Mouse (Mus musculus) heart, embryonic 14.5 days (tissue): Measurements from ENCODE around the gene Mycbp. TPM values are rescaled to one million over a fixed set of nuclear protein-coding genes. Genes with fewer than 3 reads are reported as not detected.

Experiments
- ATAC-seq: fragments of 200-750 bp; cut with Nextera tagmentation; 2 replicates; pipeline ENCODE4 v1.8.0; 2017; ENCODE audit warnings: low read depth, moderate TSS enrichment; ENCODE audit not compliant: insufficient number of reproducible peaks, insufficient read depth, low FRiP score
- H3K27ac ChIP-seq, 2 experiments: fragments of 200-500 bp in 1 of 2; fragments of 300-500 bp in 1 of 2; sonication (generic) in 1 of 2; replicated peaks in 1 of 2; 2 replicates each; pipeline ENCODE4 v1.5.1; 2012 to 2014; ENCODE audit warnings: low read depth in 2 of 2, low read length in 2 of 2, control low read depth in 1 of 2, mild to moderate bottlenecking in 1 of 2, mixed read lengths in 1 of 2; ENCODE audit not compliant: control insufficient read depth in 1 of 2, insufficient read depth in 1 of 2
- H3K27me3 ChIP-seq: fragments of 300-500 bp; sonication (generic); 2 replicates; pipeline ENCODE4 v1.6.1; 2014; ENCODE audit warnings: mild to moderate bottlenecking, low read length, control low read depth; ENCODE audit not compliant: control insufficient read depth, insufficient read depth
- H3K36me3 ChIP-seq: fragments of 300-500 bp; sonication (generic); 2 replicates; pipeline ENCODE4 v1.6.1; 2014; ENCODE audit warnings: mild to moderate bottlenecking, control low read depth, low read length, mixed read lengths; ENCODE audit not compliant: control insufficient read depth, insufficient read depth
- H3K4me1 ChIP-seq, 2 experiments: fragments of 200-500 bp in 1 of 2; fragments of 300-500 bp in 1 of 2; sonication (generic) in 1 of 2; 2 replicates each; pipeline ENCODE4 v1.6.1; 2012 to 2014; ENCODE audit warnings: low read length in 2 of 2, control low read depth in 1 of 2, mixed read lengths in 1 of 2; ENCODE audit not compliant: control insufficient read depth in 2 of 2, insufficient read depth in 2 of 2
- H3K4me2 ChIP-seq: fragments of 300-500 bp; sonication (generic); 2 replicates; pipeline ENCODE4 v1.6.1; 2014; ENCODE audit warnings: mild to moderate bottlenecking, low read length
- H3K4me3 ChIP-seq, 2 experiments: fragments of 200-500 bp in 1 of 2; fragments of 300-500 bp in 1 of 2; sonication (generic) in 1 of 2; 2 replicates each; pipeline ENCODE4 v1.5.1; 2012 to 2014; ENCODE audit warnings: low read length in 2 of 2, mild to moderate bottlenecking in 2 of 2, control low read depth in 1 of 2, low read depth in 1 of 2, moderate library complexity in 1 of 2; ENCODE audit not compliant: control insufficient read depth in 1 of 2, insufficient read depth in 1 of 2
- H3K9ac ChIP-seq: fragments of 300-500 bp; sonication (generic); 2 replicates; pipeline ENCODE4 v1.6.1; 2014; ENCODE audit warnings: mild to moderate bottlenecking, low read length
- H3K9me3 ChIP-seq: fragments of 300-500 bp; sonication (generic); 2 replicates; pipeline ENCODE4 v1.6.1; 2016; ENCODE audit warnings: low read length, control low read depth; ENCODE audit not compliant: control insufficient read depth
- WGBS: fragments of 180-500 bp; shearing (Covaris S2); extraction: QIAGEN DNeasy Blood & Tissue Kit; methylation state at CpG from one replicate; pipeline ENCODE4 v1.1.7; 2014; 5-methylcytosine and 5-hydroxymethylcytosine counted together
- polyA plus RNA-seq: library from polyadenylated mRNA; unstranded; fragments of >200 nt; fragmentation: Nextera tagmentation; extraction: Ambion mirVana; gene quantifications from 2 replicates; pipeline ENCODE4 v1.2.1, GENCODE M21; 2014

Mycbp gene
- polyA plus RNA-seq, 1 experiment from 2014 or later = 57.1 TPM

DNA sequence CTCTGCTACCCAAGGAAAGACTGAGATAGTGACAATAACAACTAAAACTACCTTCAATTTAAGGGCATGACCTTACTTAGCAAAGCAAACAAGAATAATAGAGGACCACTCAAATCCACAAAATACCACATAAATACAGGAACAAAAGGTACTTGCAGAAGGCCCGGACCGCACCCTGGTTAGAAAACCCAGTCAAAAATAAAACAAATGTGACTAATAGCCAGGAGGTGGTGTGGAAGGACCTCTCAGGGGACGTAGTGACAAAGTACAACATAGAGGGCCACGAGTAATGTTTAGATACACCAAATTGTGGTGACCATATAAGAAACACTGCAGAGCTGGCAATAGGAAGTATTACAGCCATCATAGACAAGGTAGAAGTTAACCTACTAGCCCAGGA lies 10.3 kb upstream of the Mycbp start:
- Histone ChIP-seq H3K4me3 (no peak overlapping the region), H3K36me3 (no peaks in the 10 kb centered on the region), H3K4me1 (no peaks in the 10 kb centered on the region), H3K4me2 (no peak overlapping the region), H3K27me3 (no peaks in the 10 kb centered on the region), H3K27ac (no peak overlapping the region), H3K9ac (no peak overlapping the region), H3K9me3 (no peaks in the 10 kb centered on the region)
- WGBS = 89% methylated on average over 4 of the region's 4 CpGs
- ATAC-seq = no peak

DNA sequence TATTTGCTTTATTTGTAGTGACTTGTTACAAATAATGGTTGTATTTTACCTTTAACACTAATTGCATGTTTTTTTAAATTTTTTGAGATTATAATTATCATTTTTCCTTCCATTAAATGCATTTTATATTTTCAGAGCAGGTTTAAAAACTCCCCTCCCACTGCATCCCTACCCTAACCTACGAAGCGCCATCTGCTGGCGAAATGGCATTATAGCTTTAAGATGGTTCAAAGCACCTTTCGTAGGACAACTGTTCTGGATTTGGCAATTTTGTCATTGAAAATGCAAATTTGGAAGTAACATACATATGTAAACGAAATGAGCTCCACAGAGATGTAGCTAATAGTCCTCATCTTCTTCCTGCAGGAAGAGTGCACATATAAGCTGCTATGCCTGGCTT lies 5.9 kb upstream of the Mycbp start:
- Histone ChIP-seq H3K4me3 (no peak overlapping the region), H3K9ac (no peak overlapping the region), H3K4me2 (no peak overlapping the region), H3K27me3 (no peaks in the 10 kb centered on the region), H3K9me3 (no peaks in the 10 kb centered on the region), H3K36me3 (no peaks in the 10 kb centered on the region), H3K4me1 (0 out of 4 replicates have a peak, but pooled peaks cover 0 to under 1% of the 10 kb centered on the region in 2 experiments), H3K27ac (no peak overlapping the region)
- 12% methylated on average over 5 of the region's 5 CpGs for WGBS
- ATAC-seq = no peak

GRCm38 (mm10) chr4:123903432-123903831 lies 1.2 kb upstream of the Mycbp start:
- Histone ChIP-seq H3K27ac (no peak overlapping the region), H3K36me3 (0 out of 2 replicates have a peak, but pooled peaks cover under 1% of the 10 kb centered on the region), H3K4me1 (peaks cover 0 to 19% of the 10 kb centered on the region in 2 experiments; a peak in 2 of 4 replicates), H3K4me3 (no peak overlapping the region), H3K4me2 (no peak overlapping the region), H3K27me3 (no peaks in the 10 kb centered on the region), H3K9me3 (no peaks in the 10 kb centered on the region), H3K9ac (no peak overlapping the region)
- ATAC-seq = no peak
- 81% methylated on average over 3 of the region's 3 CpGs for WGBS

GRCm38 (mm10) chr4:123905126-123905668 lies 565 bp downstream of the Mycbp start:
- peaks cover 0 to 19% of the 10 kb centered on the region in 2 experiments; a peak in 2 of 4 replicates for H3K4me1 ChIP-seq
- peak overlapping the region; percentile 77 for H3K9ac ChIP-seq
- no peak for ATAC-seq
- H3K36me3 ChIP-seq = peaks cover 18% of the 10 kb centered on the region
- H3K4me3 ChIP-seq = peak overlapping the region; percentile 71 to 83
- under 1% methylated on average over 46 of the region's 53 CpGs for WGBS
- no peaks in the 10 kb centered on the region for H3K27me3 ChIP-seq
- H3K9me3 ChIP-seq = no peaks in the 10 kb centered on the region
- peak overlapping the region; percentile 72 to 74 for H3K27ac ChIP-seq
- H3K4me2 ChIP-seq = peak overlapping the region; percentile 71

DNA sequence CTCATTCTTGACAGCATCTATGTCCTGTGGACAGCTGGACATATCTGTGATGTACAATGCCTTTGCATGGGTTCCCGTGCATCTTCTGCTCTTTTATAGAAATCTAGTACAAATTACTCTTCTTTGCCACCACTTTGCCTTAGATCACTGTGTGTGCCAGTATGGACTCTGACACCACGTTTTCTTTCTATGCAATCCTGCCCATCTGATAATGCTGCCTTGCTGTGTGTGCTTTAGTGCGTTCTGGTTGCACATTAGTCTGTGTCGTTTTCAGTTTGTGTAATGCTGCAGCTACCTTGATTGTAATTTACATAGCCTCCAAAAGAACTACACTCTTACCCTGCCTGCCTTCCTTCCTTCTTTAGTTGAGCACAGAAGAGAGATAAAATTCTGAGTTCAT lies 6.9 kb downstream of the Mycbp start:
- ATAC-seq = no peak
- 85% methylated on average over 4 of the region's 4 CpGs for WGBS
- H3K4me1 ChIP-seq = peaks cover 2 to 14% of the 10 kb centered on the region in 2 experiments; a peak in 3 of 4 replicates
- no peak overlapping the region for H3K9ac ChIP-seq
- H3K36me3 ChIP-seq = peaks cover 53% of the 10 kb centered on the region
- no peaks in the 10 kb centered on the region for H3K27me3 ChIP-seq
- H3K27ac ChIP-seq = no peak overlapping the region
- H3K9me3 ChIP-seq = no peaks in the 10 kb centered on the region
- H3K4me2 ChIP-seq = no peak overlapping the region
- H3K4me3 ChIP-seq = no peak overlapping the region

DNA sequence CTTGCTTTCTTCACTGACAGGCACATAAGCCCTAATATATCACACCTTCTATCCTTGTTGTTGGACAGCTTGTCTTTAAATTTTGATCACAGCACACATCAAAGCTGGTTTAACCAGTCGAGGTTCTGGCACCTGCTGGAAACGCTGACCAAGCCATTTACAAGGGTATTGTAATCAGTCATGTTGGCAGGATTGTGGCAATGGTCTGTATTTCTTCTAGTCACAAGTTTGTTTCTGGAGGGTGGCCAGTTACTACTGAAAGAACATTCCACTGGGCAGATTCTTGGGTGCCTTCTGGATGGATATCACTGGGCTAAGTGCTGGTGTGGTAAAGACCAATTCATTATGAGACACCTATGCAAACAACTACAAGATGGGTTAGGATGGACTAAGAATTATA lies 7.8 kb downstream of the Mycbp start:
- 46% methylated on average over 2 of the region's 2 CpGs for WGBS
- H3K27ac ChIP-seq = no peak overlapping the region

DNA sequence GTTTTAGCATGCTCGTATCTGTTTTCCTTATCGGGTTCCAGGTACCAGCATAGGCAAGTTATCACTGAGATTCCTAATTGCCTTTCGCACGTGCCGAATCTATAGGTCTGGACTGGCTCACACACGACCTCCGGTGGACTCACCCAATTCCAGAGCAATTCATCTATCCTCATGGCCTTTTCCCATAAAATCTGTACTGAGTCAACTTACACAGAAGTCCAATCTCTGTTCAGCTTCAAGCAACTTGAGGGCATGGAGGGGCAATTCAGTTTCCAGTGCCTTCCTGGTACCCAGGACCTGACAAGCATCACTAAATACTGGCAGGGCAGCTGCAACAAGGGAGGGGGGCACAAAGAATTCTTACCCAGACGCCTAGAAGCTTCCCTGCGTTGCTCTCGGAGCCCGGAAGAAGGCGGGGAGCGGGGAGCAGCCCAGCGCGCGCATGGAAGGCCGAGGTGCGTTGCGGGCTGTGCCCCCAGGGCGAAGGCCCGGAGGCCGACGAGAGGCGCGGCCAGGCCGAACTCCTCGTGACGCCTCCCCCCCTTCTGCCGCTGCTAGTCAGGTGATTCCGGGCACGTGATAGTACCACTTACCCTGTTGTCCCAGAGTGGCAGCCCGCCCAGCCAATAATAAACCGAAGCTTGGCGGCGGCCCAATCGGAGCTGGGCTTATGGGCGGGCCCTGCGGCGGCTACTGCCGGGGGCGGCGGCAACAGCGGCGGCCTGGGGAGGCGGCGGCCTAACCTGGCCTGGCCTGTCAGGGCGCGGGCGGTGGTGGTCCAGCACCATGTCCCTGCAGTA lies 12.3 kb downstream of the Mycbp start, which contains the start of gene Rragc:
Rragc (plus strand) TSS at position 699 of the 800 bp plus-strand sequence.
- Histone ChIP-seq H3K27me3 (no peaks in the 10 kb centered on the region), H3K36me3 (peaks cover 41% of the 10 kb centered on the region), H3K4me2 (peak within 1 kb of the TSS; percentile 82), H3K4me1 (peaks cover 6 to 22% of the 10 kb centered on the region in 2 experiments), H3K27ac (peak within 1 kb of the TSS; percentile 76 to 87), H3K9ac (peak within 1 kb of the TSS; percentile 95), H3K9me3 (no peaks in the 10 kb centered on the region), H3K4me3 (peak within 1 kb of the TSS; percentile 95 to 98)
- under 1% methylated on average over 49 of the region's 49 CpGs for WGBS
- ATAC-seq = peak; percentile 97

More for the DNA sequence above, 7.8 kb downstream of the Mycbp start:
- no peak for ATAC-seq
- Histone ChIP-seq H3K4me2 (no peak overlapping the region), H3K4me3 (no peak overlapping the region), H3K36me3 (peaks cover 53% of the 10 kb centered on the region), H3K27me3 (no peaks in the 10 kb centered on the region), H3K4me1 (peaks cover 2 to 10% of the 10 kb centered on the region in 2 experiments; a peak in 3 of 4 replicates), H3K9ac (no peak overlapping the region), H3K9me3 (no peaks in the 10 kb centered on the region)
